Comparison of ENCODE assay signal across 21 mouse cellular contexts in the genomic region with DNA sequence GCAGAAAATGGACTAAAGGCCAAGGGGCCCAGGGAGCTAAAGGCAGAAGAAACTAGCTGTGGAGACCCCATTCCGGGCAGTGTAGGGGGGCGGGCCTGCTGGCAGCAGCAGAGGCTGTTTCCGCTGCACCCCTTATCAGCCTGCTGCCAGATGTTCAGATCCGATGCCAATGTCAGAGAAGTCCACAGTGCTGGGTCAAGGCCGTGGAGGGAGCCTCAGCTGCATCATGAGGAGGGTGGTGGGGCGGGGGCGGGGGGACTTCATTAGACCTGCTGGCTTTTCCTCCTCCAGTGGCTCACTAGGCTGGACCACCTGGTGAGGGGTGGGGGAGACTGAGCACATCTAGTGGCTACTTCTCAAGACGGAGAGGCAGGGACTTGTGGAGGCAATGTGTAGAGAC. TPM values are rescaled to one million over a fixed set of nuclear protein-coding genes. Genes with fewer than 3 reads are reported as not detected.
DNase-seq lines count a peak whose midpoint lies in the region; TF ChIP-seq lines count a peak whose summit lies in the region.
"Had no signal": no experiment of that assay in that cellular context is flagged by ENCODE, and none has a peak within 500 bp of the region (broad histone marks: within the 10 kb centered on the region; RNA-seq: fewer than 3 reads in every experiment).

No protein-coding gene starts in this region.

- H3K36me3 ChIP-seq in heart, embryonic 10.5 days: 0 out of 2 replicates have a peak, but pooled peaks cover 2% of the 10 kb centered on the region
- no peaks in the 10 kb centered on the region for H3K36me3 ChIP-seq in heart, adult 2 months (ENCODE audit: control insufficient read depth, insufficient read depth, low read length)
- no peaks in the 10 kb centered on the region for H3K36me3 ChIP-seq in limb, embryonic 10.5 days
- H3K36me3 ChIP-seq: heart, embryonic 13.5 days; hindbrain, embryonic 13.5 days; limb, embryonic 15.5 days; midbrain, embryonic 15.5 days had no signal

- DNase-seq in heart, embryonic 10.5 days (ENCODE audit: low spot score): no peak
- DNase-seq in heart, adult 2 months: no peak
- peak; percentile 55 for DNase-seq in ovary, postnatal 36 days (ENCODE audit: low spot score)
- no peak for DNase-seq in ovary, postnatal 10 days (ENCODE audit: low spot score)
- no peak for DNase-seq in limb, embryonic 10.5 days (ENCODE audit: low spot score)
- peak; percentile 33 for DNase-seq in testis, postnatal 14 days (ENCODE audit: low spot score)
- no peak for DNase-seq in kidney, postnatal 25 days
- DNase-seq in gastrocnemius, postnatal 36 days: no peak
- DNase-seq: cerebellum, adult 11 months; cerebellum, postnatal 36 days; kidney, adult 18-20 months; kidney, postnatal 14 days; layer of hippocampus, adult 9-11 months; lung, postnatal 36 days; right cerebral cortex, postnatal 4 days; thymus, postnatal 25 days had no signal

- TF ChIP-seq POLR2A in heart, adult 2 months (IDR thresholded peaks at IDR 0.05; ENCODE audit: insufficient read depth, low read depth, low read length): no peak

- H3K27me3 ChIP-seq in heart, embryonic 10.5 days (ENCODE audit: insufficient read depth, poor library complexity, severe bottlenecking): peaks cover 25% of the 10 kb centered on the region
- H3K27me3 ChIP-seq in heart, adult 2 months (ENCODE audit: control insufficient read depth, insufficient read depth, low read length): 0 out of 2 replicates have a peak, but pooled peaks cover 2% of the 10 kb centered on the region
- H3K27me3 ChIP-seq in limb, embryonic 10.5 days (ENCODE audit: low read depth, poor library complexity, severe bottlenecking): peaks cover 24% of the 10 kb centered on the region

- no peak overlapping the region for H3K9ac ChIP-seq in heart, adult 2 months (ENCODE audit: low read depth, low read length)
- H3K9ac ChIP-seq: heart, embryonic 13.5 days; hindbrain, embryonic 13.5 days; limb, embryonic 15.5 days; midbrain, embryonic 15.5 days had no signal

- H3K9me3 ChIP-seq in heart, embryonic 10.5 days: no peaks in the 10 kb centered on the region
- no peaks in the 10 kb centered on the region for H3K9me3 ChIP-seq in limb, embryonic 10.5 days (replicated peaks)
- H3K9me3 ChIP-seq: heart, embryonic 13.5 days; hindbrain, embryonic 13.5 days; limb, embryonic 15.5 days; midbrain, embryonic 15.5 days had no signal

- TF ChIP-seq CTCF in heart, adult 2 months (IDR thresholded peaks at IDR 0.05): no peak

- 48% methylated on average over 8 of the region's 8 CpGs for WGBS in heart, embryonic 10.5 days
- 55% methylated on average over 8 of the region's 8 CpGs for WGBS in heart, adult 2 months
- 73% methylated on average over 8 of the region's 8 CpGs for WGBS in limb, embryonic 10.5 days

- no peak overlapping the region for H3K4me3 ChIP-seq in heart, embryonic 10.5 days
- H3K4me3 ChIP-seq in heart, adult 2 months: no peak overlapping the region
- no peak overlapping the region for H3K4me3 ChIP-seq in limb, embryonic 10.5 days
- H3K4me3 ChIP-seq: heart, embryonic 13.5 days; hindbrain, embryonic 13.5 days; limb, embryonic 15.5 days; midbrain, embryonic 15.5 days had no signal

- no peaks in the 10 kb centered on the region for H3K79me2 ChIP-seq in heart, adult 2 months (replicated peaks; ENCODE audit: control insufficient read depth, insufficient read depth, low read length)

- no peak for TF ChIP-seq EP300 in heart, adult 2 months (IDR thresholded peaks at IDR 0.05; ENCODE audit: insufficient read depth, low read depth, low read length)

- intact Hi-C loops in heart, adult 2 months (cut with DNase I): loop anchor here (10.0 kb wide), 1 partner anchor 364 kb away; no protein-coding TSS in a partner anchor
- intact Hi-C loops in gastrocnemius, postnatal 36 days (cut with DNase I): no loop called here

- H3K27ac ChIP-seq in heart, embryonic 10.5 days: 0 out of 2 replicates have a peak overlapping the region, but pooled peaks have one; percentile 25
- no peak overlapping the region for H3K27ac ChIP-seq in heart, adult 2 months
- peak overlapping the region; percentile 25; the same call in 1 of the 2 replicates for H3K27ac ChIP-seq in limb, embryonic 10.5 days
- H3K27ac ChIP-seq: heart, embryonic 13.5 days; hindbrain, embryonic 13.5 days; limb, embryonic 15.5 days; midbrain, embryonic 15.5 days had no signal

- H3K4me1 ChIP-seq in heart, embryonic 10.5 days: peaks cover 24% of the 10 kb centered on the region
- no peaks in the 10 kb centered on the region for H3K4me1 ChIP-seq in heart, adult 2 months (ENCODE audit: control insufficient read depth, insufficient read depth, low read length)
- peaks cover 20% of the 10 kb centered on the region for H3K4me1 ChIP-seq in limb, embryonic 10.5 days
- H3K4me1 ChIP-seq: midbrain, embryonic 15.5 days had no signal

RNA-seq across cellular contexts. Expression of a gene that starts 4.3 kb away (rescaled TPM):
- polyA plus RNA-seq in heart, embryonic 10.5 days (2016; fragmentation: Nextera tagmentation; extraction: Ambion mirVana): not detected in 2 replicates
- not detected for total RNA-seq in heart, adult 2 months (2021)
- 0.06 and 0.16 TPM in 2 replicates for polyA plus RNA-seq in heart, adult 2 months (2012; rRNA removed)
- polyA plus RNA-seq in limb, embryonic 10.5 days (2016; fragmentation: Nextera tagmentation; extraction: Ambion mirVana): not detected in 2 replicates
- total RNA-seq in gastrocnemius, postnatal 36 days (2021): not detected
- total RNA-seq: left cerebral cortex, postnatal 10 days had no signal
- polyA plus RNA-seq: heart, embryonic 13.5 days had no signal

Comparison
In these comparisons a context has a peak if more than half of its experiments do, and no peak if none do; other contexts are left out.
1. DNase-seq: peak in ovary, postnatal 36 days (single experiment) and testis, postnatal 14 days (single experiment); none in heart, embryonic 10.5 days (single experiment), heart, adult 2 months (0 of 2), ovary, postnatal 10 days (single experiment), limb, embryonic 10.5 days (single experiment), kidney, postnatal 25 days (0 of 2) and gastrocnemius, postnatal 36 days (0 of 2).